Mouse (Mus musculus) MEL (cell line): ENCODE data around the gene Vps26c.

Experiments
- GATA1 ChIP-seq: IDR thresholded peaks from 2 replicates; pipeline ENCODE4 v1.6.1; 2011; ENCODE audit warnings: low read depth, low read length, improper control_type of control experiment
- HCFC1 ChIP-seq: IDR thresholded peaks from 2 replicates; pipeline ENCODE4 v1.6.1; 2012; ENCODE audit warnings: low read depth, mild to moderate bottlenecking, inconsistent platforms, low read length, improper control_type of control experiment, moderate library complexity
- MAX ChIP-seq: IDR thresholded peaks from 2 replicates; pipeline ENCODE4 v1.6.1; 2011; ENCODE audit warnings: low read length, improper control_type of control experiment
- POLR2A ChIP-seq, 2 experiments: IDR thresholded peaks; 2 replicates each; pipeline ENCODE4 v1.6.1; 2011 to 2012; ENCODE audit warnings: low read length in 2 of 2, mild to moderate bottlenecking in 2 of 2, control low read depth in 1 of 2, improper control_type of control experiment in 1 of 2, low read depth in 1 of 2, moderate library complexity in 1 of 2; ENCODE audit not compliant: control insufficient read depth in 1 of 2, insufficient read depth in 1 of 2, poor library complexity in 1 of 2
- RCOR1 ChIP-seq: IDR thresholded peaks from 2 replicates; pipeline ENCODE4 v1.6.1; 2012; ENCODE audit warnings: low read depth, mild to moderate bottlenecking, inconsistent platforms, low read length, improper control_type of control experiment
- USF2 ChIP-seq, 2 experiments: IDR thresholded peaks; 2 replicates each; pipeline ENCODE4 v1.6.1; 2011 to 2012; ENCODE audit warnings: improper control_type of control experiment in 2 of 2, low read length in 2 of 2, borderline replicate concordance in 1 of 2, inconsistent platforms in 1 of 2, low read depth in 1 of 2, mild to moderate bottlenecking in 1 of 2; ENCODE audit not compliant: insufficient read depth in 1 of 2

GRCm38 (mm10) chr16:94523594-94524377, 2.8 kb downstream of the Vps26c start:
- TF ChIP-seq RCOR1: peak; percentile 39; the same call in 1 of the 2 replicates
- no peak for TF ChIP-seq MAX
- no peak for TF ChIP-seq HCFC1
- no peak for TF ChIP-seq USF2 (IDR thresholded peaks at IDR 0.05; ENCODE audit: borderline replicate concordance in 1 of 2, insufficient read depth in 1 of 2, low read depth in 1 of 2, low read length in 2 of 2)
- TF ChIP-seq GATA1: no peak
- no peak for TF ChIP-seq POLR2A (IDR thresholded peaks at IDR 0.05; ENCODE audit: control insufficient read depth in 1 of 2, insufficient read depth in 1 of 2, low read depth in 1 of 2, low read length in 2 of 2, poor library complexity in 1 of 2)
